Mouse (Mus musculus) ES-E14 (cell line): ENCODE measurements around the gene Capn11.

Experiments
- CHD2 ChIP-seq: IDR thresholded peaks from 2 replicates; pipeline ENCODE4 v1.6.1; 2014; ENCODE audit warnings: mild to moderate bottlenecking, low read depth, low read length, inconsistent platforms
- MAFK ChIP-seq: IDR thresholded peaks from 2 replicates; pipeline ENCODE4 v1.6.1; 2014; ENCODE audit warnings: mild to moderate bottlenecking, low read depth, low read length, inconsistent platforms; ENCODE audit not compliant: insufficient read depth

DNA sequence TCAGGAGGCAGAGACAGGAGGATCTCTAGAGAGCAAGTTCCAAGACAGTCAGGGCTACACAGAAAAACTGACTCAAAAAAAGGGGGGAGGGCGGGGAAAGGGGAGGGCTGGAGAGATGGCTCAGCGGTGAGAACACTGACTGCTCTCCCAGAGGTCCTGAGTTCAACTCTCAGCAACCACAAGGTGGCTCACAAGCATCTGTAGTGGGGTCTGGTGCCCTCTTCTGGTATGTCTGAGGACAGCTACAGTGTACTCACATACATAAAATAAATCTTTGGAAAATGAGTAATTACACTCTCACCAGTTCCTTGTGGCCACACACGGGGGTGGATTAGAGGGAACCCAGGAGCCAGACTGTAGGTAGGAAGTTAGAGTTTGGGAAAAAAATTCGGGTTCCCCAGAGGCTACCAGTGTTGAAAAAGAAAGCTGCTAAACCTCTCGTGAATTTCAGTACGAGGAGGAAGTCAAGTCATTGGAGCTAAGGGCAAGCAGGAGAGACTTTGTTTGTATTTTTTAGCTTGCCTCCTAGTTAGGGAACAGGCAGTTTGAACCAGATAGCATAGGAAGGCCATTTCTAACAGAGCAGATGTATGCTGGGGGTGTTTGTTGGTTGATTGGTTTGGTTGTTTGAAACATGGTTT is 76.3 kb downstream of the Capn11 start:
- TF ChIP-seq CHD2 = no peak
- TF ChIP-seq MAFK = no peak
